Mouse (Mus musculus): ENCODE data around the gene Adamts2. TPM values are rescaled to one million over a fixed set of nuclear protein-coding genes. Genes with fewer than 3 reads are reported as not detected.

Gene Adamts2
- total RNA-seq, 2 experiments from 2014 or later: 11.1 to 14.3 TPM

DNA sequence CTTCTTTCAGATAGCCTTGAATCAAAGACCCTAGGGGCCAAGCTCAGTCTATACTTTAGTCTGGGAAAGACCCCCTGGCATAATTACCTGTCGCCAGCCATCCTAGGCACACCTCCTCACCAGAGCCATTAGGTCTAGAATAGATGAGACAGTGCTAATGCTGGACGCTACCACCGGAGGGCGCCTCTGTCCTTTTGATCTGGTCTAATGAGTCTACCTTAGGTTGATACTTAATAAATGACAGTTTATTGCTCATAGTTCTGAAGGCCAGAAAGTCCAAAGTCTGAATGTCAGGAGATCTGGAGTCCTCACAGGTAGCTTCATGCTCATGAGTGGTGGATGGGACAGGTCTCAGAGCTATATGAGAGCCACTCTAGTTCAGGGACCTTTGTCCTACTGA is 165.2 kb downstream of the Adamts2 start:
- DNase-seq (ENCODE audit: extremely low spot score in 1 of 2, low spot score in 2 of 2): peak in 1 of 2 experiments; percentile 45
- intact Hi-C loops (cut with DNase I): loop anchor here (5.0 kb wide), 1 partner anchor 165 kb away; the partner anchor contains the start of gene Adamts2

DNA sequence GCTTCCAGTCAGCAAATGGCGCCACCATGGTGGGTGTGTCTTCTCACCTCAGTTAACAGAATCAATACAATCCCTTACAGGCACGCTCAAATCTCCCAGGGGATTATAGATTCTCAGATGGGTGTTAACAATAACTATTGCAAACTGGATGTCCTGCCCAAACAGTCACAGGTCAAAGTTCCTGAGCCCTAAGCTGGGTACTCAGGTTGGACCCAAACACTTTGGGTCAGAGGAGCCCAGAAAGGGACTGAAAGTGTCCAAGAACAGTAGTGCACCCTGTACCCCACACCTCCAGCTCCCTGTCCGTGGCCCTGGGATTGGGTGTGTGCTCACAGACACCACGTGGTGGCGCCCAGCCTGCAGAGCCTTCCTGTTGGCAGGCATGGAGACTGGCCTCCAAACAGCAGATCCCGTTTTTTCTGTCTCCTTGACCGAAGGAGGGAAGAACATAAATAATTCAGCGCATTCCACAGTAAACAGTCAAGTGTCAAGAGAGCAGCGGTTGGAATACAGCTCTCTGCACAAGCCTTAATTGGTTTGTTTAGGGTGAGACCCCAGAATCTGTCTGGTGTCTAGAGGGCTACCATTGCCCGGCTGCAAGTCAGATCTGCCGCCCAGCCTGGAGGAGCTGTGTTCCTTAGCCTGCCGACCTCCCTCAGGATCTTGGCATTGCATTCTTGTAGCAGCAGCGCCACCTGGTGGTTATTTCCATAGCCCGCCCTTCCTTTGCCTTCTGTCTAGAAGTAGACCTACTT is 167.3 kb downstream of the Adamts2 start:
- peak; percentile 85 to 89 for DNase-seq (ENCODE audit: extremely low spot score in 1 of 2, low spot score in 2 of 2)
- intact Hi-C loops (cut with DNase I): loop anchor here (1.0 to 5.0 kb wide), 2 partner anchors 167 to 326 kb away; partner anchors contain the start of gene Adamts2

DNA sequence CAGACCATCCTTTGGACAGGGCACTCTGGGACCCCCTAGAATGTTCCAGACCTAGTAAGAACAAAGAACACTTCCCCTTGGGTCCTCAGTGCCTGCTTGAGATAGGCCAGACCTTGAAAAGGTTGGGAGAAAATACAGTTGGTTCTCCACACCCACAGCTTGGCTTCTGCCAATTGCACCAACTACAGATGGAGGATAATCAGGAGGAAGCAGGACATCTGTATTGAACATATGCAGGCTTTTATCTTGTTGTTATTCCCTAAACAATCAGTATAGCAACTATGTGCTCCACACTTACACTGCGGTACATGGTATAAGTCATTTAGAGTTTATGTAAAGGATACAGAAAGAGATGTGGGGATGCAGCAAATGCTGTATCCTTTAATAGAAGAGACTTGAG is 169.1 kb downstream of the Adamts2 start:
- intact Hi-C loops (cut with DNase I): no loop called here
- DNase-seq (ENCODE audit: extremely low spot score in 1 of 2, low spot score in 2 of 2): no peak

DNA sequence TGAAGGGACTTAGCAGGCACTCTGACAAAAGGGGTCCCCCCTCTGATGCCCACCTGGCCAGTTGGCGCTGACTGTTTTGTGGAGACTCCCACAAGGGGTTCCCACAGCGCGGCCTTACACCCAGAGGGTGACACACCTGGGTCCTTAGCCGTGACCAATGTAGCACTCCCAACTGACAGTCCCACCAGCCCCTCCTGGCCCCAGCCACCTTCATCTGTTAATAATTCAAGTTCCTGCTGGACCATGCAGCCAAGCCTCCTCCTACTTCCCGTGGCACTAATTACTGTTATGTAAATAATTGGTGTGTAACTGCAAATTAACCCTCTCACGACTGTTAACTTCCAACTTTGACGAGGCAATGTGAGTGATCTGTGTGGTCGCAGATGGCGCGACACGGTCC is 195.8 kb downstream of the Adamts2 start:
- intact Hi-C loops (cut with DNase I): no loop called here
- DNase-seq (ENCODE audit: extremely low spot score in 1 of 2, low spot score in 2 of 2): no peak

DNA sequence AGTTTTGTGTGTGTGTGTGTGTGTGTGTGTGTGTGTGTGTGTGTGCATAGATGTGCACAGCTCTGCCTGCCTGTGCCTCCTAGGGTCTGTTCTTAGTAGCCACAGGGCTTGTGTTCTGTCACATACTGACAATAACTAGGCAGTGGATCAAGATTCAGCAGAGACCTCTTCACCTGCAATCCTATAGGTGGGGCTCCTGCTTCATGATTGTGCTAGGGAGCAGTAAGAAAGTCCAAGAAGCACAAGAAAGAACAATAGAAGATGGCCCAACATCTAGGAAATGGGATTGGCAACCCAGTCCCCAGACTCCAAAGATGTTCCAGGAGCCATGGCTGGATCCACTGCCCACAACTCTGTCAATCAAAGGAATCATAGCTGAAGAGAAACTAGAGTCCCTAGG is 197.0 kb downstream of the Adamts2 start:
- intact Hi-C loops (cut with DNase I): no loop called here
- no peak for DNase-seq (ENCODE audit: extremely low spot score in 1 of 2, low spot score in 2 of 2)

DNA sequence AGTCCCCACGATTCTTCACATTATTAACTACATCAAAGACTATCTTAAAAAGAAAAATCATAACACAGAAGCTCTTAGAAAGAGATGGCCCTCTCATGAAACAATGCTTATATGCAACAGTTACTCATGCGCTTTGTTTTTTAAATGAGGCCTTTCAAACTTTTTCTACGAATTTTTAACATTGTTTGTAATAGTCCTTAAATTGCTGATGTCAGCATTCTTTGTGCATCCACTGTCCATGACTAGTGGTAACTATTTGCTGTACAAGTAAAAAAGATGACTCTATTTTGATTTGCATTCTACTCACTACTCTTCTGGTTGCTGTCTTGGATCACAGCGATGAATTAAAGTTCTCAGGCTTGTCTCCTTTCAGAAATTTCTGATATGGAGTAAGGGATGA is 212.3 kb downstream of the Adamts2 start:
- DNase-seq (ENCODE audit: extremely low spot score in 1 of 2, low spot score in 2 of 2): no peak
- intact Hi-C loops (cut with DNase I): no loop called here

DNA sequence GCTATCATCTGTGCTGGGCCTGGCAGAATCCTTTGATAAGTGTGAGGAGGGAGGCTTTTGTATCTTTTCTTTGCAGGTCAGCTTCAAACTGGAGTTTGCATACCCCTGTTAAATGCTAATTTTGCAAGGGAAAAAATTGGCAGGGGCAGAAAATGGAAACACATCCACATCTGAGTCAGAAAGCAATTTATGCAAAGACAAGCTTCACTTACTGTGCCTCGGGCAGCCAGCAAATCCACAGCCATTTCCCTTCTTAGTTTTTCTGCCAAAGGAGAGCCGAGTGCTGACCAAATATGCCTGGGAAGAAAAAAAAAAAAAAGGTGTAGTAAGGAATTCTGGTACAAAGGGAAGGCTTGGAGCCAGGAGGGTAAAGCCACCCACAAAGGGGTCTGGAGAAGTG is 224.3 kb downstream of the Adamts2 start:
- no peak for DNase-seq (ENCODE audit: extremely low spot score in 1 of 2, low spot score in 2 of 2)
- intact Hi-C loops (cut with DNase I): no loop called here

DNA sequence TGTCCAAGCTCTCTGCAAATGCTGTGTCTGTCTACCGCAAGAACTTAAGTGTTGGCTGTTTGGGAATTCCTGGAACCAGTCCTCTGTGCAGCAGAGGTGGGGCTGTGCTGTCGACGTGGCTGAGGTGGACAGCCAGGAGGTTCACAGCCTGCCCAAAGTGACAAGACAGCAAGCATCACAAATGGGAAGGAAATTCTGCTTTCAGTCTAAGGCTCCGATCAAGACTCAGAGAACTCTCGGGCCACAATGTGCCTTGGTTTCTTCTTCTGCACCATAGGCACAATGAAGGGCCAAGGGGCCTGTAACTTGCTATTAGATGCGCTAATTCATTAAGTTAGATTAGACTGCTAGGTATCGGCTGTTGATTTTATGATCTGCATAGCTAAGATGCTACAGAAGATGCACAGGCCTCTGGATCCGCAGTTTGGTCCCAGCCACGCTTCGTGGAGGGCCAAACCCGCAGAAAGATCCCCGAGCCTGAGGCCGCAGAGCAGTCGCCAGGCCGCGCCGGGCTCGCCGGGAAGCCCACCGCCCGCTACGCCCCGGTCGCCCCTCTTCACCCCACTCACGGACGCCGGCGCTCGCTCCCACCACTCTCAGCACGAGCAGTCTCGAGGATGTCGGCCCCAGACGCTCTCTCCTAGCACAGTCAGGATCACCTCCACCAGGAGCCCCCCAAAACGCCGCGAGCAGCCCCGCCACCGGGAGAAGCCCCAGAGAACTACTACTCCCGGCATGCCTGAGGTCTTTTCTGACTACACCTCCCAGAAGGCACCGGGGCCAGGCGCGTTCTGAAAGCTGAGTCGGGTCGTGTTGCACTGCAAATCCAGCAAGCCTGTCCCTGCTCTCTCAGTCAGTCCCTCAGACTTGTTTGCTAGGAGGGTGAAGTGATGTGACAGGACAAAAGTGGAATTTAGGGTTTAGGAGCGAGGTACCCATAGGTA is 225.4 kb downstream of the Adamts2 start, which contains the start of gene Zfp354c:
Gene Zfp354c, minus strand, starts transcription at position 715 of the 944 bp plus-strand sequence.
- DNase-seq (ENCODE audit: extremely low spot score in 1 of 2, low spot score in 2 of 2): peak; percentile 90
- intact Hi-C loops (cut with DNase I): no loop called here

DNA sequence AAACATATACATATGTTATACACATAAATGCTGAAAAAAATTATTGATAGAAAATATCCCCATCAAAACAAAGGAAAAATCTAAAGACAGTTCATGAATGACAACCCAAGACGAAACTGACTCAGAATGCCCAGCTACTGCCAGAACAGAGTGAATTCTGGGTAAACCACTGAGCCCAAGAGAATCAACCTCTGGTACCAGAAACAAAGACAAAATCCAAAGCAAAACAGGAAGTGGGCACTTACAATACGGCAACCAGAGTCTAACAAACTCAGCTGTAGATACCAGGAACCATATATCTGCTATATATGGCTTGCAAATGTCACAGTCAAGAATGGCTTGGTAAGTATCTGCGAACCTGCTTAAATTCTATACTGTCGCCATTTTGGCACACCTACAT is 233.8 kb downstream of the Adamts2 start:
- no peak for DNase-seq (ENCODE audit: extremely low spot score in 1 of 2, low spot score in 2 of 2)
- intact Hi-C loops (cut with DNase I): no loop called here

DNA sequence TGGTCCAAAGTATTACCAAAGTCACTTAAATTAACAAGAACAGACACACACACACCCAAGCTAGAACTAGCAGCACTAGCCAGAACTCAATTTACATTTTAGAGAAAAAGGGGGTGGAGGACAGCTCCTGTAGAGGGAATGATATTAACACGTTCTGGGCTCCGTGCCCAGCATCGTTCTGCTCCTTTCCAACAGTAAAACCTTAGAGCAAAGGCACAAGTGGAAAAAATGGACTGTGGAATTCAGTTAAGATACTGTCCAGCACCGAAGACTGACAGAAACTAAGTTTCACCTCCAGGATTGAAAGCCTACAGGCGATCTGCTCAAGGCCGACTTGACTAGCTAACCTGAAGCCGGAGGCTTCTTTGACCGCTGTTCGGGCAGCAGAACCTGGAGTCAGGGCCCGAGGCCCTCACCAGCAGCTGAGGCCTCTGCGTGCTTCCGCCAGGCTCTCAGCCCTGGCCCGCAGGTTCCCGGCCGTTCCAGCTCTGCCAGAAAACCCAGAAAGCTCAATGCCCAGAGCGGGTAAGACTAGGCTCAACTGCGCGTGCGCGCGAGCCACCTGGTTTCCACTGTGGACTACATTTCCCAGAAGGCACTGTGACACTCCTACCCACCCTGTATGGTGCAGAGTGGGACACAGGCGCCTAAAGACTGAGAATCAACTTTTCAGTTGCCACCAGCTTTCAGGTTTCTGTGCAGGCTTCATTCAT is 239.3 kb downstream of the Adamts2 start, which contains the start of gene Zfp879:
Gene Zfp879, minus strand, starts transcription at position 530 of the 713 bp plus-strand sequence.
- intact Hi-C loops (cut with DNase I): no loop called here
- peak; percentile 93 to 94 for DNase-seq (ENCODE audit: extremely low spot score in 1 of 2, low spot score in 2 of 2)

DNA sequence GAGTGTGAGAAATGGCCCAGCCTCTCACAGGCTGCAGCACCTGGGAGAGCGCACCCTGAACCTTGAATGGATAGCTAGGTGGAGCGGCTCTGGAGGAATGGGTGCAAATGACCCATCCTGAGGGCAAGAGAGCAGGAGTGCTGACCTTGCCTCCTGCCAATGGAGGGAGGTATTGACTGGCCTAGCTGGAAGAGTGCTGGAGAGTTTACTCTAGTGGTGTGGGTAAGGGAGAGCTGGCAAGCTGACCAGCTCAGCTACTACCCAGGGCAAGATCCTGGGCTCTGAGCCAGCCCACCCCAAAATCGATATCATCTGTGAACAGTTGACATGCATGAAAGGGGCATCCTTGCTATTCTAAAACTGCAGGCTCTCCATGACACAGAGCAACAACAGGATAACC is 244.1 kb downstream of the Adamts2 start:
- intact Hi-C loops (cut with DNase I): no loop called here
- DNase-seq (ENCODE audit: extremely low spot score in 1 of 2, low spot score in 2 of 2): no peak

DNA sequence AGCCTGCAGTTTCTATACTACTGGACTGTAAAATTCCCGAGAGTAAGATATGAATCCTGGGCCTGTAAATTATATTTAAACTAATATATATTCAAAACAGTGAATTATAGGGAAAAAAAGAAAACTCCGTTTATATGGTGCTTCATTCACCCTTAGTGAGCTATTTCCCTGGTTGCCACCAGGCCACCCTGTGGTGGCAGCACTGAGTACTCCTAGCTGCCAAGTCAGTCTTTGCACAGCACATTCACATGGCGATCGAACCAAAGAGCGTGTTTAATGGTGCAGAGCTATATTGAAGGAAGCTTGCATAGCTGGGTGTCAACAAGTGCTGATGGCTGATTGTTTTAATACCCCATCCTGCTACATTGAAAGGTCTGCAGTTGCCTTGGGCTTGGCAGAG is 245.2 kb downstream of the Adamts2 start:
- intact Hi-C loops (cut with DNase I): no loop called here
- no peak for DNase-seq (ENCODE audit: extremely low spot score in 1 of 2, low spot score in 2 of 2)

DNA sequence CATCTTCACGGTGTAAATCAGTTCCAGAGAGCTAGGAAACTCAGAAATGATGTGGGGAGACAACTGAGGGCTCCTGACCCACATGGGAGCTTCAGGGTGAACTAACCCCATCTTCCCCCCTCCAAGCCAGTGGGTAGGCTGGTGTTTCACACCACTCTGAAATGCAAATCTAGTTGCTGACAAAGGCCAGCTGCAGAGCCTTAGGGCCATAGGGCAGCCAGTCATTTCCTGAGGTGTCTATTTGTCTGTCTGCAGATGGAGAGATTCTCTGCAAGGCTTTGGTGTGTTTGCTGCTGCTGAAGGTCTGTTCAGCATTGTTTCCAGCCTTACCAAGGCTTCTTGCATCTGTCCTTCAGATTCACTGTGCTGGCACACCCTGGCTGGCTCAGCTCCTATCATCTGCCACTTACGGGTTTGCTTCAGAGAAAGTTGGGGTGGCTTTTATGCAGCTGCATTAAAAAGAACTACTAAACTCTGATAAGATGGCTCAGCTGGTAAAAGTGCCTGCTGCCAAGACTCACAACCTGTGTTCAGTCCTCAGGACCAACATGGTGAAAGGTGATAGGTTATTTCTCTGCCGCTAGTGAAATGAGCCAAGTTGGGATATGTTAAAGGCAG is 246.7 kb downstream of the Adamts2 start:
- intact Hi-C loops (cut with DNase I): no loop called here
- DNase-seq (ENCODE audit: extremely low spot score in 1 of 2, low spot score in 2 of 2): no peak

DNA sequence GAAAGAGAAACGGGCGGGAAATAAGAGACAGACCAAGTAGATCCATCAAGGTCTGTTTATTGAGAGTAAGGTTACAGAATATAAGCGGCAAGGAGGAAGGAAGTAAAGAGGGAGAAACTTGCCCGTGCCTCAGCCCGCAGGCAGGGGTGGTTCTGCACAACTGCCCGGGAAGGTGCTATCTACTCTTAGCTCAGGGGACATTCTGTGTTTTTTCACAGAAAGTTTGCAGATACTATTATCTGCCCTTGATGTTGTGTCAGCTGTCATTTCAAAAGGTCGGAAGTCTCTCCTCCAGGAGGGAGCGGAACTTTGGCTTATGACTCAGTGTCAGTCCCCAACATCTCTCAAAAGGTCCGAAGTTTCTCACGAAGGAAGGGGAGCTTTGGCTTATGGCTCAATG is 247.4 kb downstream of the Adamts2 start:
- intact Hi-C loops (cut with DNase I): no loop called here
- no peak for DNase-seq (ENCODE audit: extremely low spot score in 1 of 2, low spot score in 2 of 2)

DNA sequence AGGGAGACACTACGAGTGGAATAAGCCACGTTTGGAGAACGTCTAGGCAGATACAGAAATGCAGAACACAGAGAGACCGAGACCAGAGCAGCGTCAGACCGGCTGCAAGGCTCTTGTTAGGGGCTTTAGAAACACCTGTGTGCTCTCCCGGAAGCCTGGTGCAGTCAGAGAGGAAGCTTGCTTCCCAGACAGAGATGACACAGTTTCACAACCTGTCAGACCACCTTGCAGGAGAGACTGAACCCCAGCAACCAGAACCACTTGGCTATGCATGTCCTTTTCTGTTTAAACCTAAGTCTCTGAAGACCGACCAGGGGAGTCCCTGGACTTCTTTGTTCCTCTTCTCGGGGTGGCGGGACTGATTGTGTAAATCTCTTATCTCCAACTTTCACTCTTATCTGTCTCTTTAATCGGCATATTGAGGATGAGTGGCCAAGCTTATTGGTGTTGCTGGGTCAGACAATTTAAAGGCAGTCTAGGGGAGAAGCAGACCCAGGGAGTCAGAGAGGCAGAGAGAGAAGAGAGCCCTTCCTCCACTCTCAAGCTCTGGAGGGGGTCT is 248.4 kb downstream of the Adamts2 start, which contains the start of gene Grm6:
Gene Grm6, plus strand, starts transcription at position 509 of the 559 bp plus-strand sequence.
- intact Hi-C loops (cut with DNase I): no loop called here
- no peak for DNase-seq (ENCODE audit: extremely low spot score in 1 of 2, low spot score in 2 of 2)

DNA sequence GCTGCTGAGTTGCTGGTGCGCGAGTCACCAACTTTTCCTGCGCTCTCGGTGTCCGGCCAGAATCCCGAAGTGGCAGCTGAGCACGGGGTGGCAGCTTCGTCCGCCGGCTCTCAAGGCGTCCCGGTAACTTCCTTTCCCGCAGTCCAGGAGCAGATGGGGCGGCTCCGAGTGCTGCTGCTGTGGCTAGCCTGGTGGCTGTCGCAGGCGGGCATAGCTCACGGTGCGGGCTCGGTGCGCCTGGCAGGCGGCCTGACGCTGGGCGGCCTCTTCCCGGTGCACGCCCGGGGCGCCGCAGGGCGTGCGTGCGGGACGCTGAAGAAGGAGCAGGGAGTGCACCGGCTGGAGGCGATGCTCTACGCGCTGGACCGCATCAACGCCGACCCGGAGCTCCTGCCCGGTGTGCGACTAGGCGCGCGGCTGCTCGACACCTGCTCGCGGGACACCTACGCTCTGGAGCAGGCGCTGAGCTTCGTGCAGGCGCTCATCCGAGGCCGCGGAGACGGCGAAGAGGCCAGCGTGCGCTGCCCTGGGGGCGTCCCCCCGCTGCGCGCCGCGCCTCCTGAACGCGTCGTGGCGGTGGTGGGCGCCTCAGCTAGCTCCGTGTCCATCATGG is 249.2 kb downstream of the Adamts2 start:
- intact Hi-C loops (cut with DNase I): no loop called here
- peak in 1 of 2 experiments; percentile 34 for DNase-seq (ENCODE audit: extremely low spot score in 1 of 2, low spot score in 2 of 2)
